Mouse (Mus musculus): ENCODE results near the gene 1700001O22Rik.

Gene 1700001O22Rik

GRCm38 (mm10) chr2:30778235-30778634 lies 25.2 kb downstream of the 1700001O22Rik start:
- DNase-seq (ENCODE audit: low spot score) = no peak

- no peak for DNase-seq (ENCODE audit: low spot score)
These were observed 26.2 kb downstream of the 1700001O22Rik start for GRCm38 (mm10) chr2:30777266-30777665.

- DNase-seq (ENCODE audit: low spot score) = no peak
These were observed 27.5 kb downstream of the 1700001O22Rik start for GRCm38 (mm10) chr2:30775955-30776354.

GRCm38 (mm10) chr2:30773313-30774005 lies 30.0 kb downstream of the 1700001O22Rik start:
- DNase-seq (ENCODE audit: low spot score) = no peak

GRCm38 (mm10) chr2:30772581-30773312 lies 30.7 kb downstream of the 1700001O22Rik start:
- no peak for DNase-seq (ENCODE audit: low spot score)

- peak; percentile 87 for DNase-seq (ENCODE audit: low spot score)
These were observed 31.5 kb downstream of the 1700001O22Rik start for GRCm38 (mm10) chr2:30771806-30772460.

GRCm38 (mm10) chr2:30771368-30771805 lies 32.1 kb downstream of the 1700001O22Rik start:
- DNase-seq (ENCODE audit: low spot score) = peak; percentile 73

- DNase-seq (ENCODE audit: low spot score) = no peak
These were observed 34.3 kb downstream of the 1700001O22Rik start for GRCm38 (mm10) chr2:30769187-30769586.

GRCm38 (mm10) chr2:30768529-30768928 lies 34.9 kb downstream of the 1700001O22Rik start:
- DNase-seq (ENCODE audit: low spot score) = no peak

GRCm38 (mm10) chr2:30767626-30768240 lies 35.7 kb downstream of the 1700001O22Rik start:
- DNase-seq (ENCODE audit: low spot score) = no peak

GRCm38 (mm10) chr2:30766446-30766845 lies 37.0 kb downstream of the 1700001O22Rik start:
- no peak for DNase-seq (ENCODE audit: low spot score)

- DNase-seq (ENCODE audit: low spot score) = no peak
These were observed 42.8 kb downstream of the 1700001O22Rik start for GRCm38 (mm10) chr2:30760706-30761105.

GRCm38 (mm10) chr2:30759858-30760547 lies 43.5 kb downstream of the 1700001O22Rik start:
- no peak for DNase-seq (ENCODE audit: low spot score)

- no peak for DNase-seq (ENCODE audit: low spot score)
These were observed 44.0 kb downstream of the 1700001O22Rik start for GRCm38 (mm10) chr2:30759442-30759841.

- DNase-seq (ENCODE audit: low spot score) = no peak
These were observed 44.4 kb downstream of the 1700001O22Rik start for GRCm38 (mm10) chr2:30759088-30759374.

- DNase-seq (ENCODE audit: low spot score) = peak; percentile 96
These were observed 44.9 kb downstream of the 1700001O22Rik start for GRCm38 (mm10) chr2:30758341-30759087.

- no peak for DNase-seq (ENCODE audit: low spot score)
These were observed 46.3 kb downstream of the 1700001O22Rik start for GRCm38 (mm10) chr2:30756962-30757715.

- DNase-seq (ENCODE audit: low spot score) = no peak
These were observed 47.3 kb downstream of the 1700001O22Rik start for GRCm38 (mm10) chr2:30755985-30756765.

- DNase-seq (ENCODE audit: low spot score) = no peak
These were observed 48.6 kb downstream of the 1700001O22Rik start for GRCm38 (mm10) chr2:30754831-30755230.

GRCm38 (mm10) chr2:30753219-30753618 lies 50.2 kb downstream of the 1700001O22Rik start:
- DNase-seq (ENCODE audit: low spot score) = peak; percentile 82

All from testis, postnatal 10 days (tissue).